Mouse (Mus musculus) heart, postnatal 36 days (tissue): Measurements from ENCODE around the gene Il22ra1. TPM values are rescaled to one million over a fixed set of nuclear protein-coding genes. Genes with fewer than 3 reads are reported as not detected.
"Not testable (repeated sequence)": the region's sequence is repeated elsewhere in the genome, so short reads cannot be mapped to it uniquely, and the experiment has no call there.

Source experiments
- DNase-seq, 2 experiments: peaks; one replicate each; pipeline ENCODE4 v3.0.0; 2021 to 2022
- intact Hi-C: fragments of 180-260 bp; cut with DNase I; formaldehyde crosslinking; loops from one replicate; pipeline ENCODE4 v1.15.1; 2025
- total RNA-seq, 2 experiments: library from RNA; stranded (reverse); gene quantifications; 2 replicates each; pipeline ENCODE4 v1.2.3; 2021

Gene Il22ra1
- under 1 TPM; 0.27 to 0.69 TPM for total RNA-seq

- no peak for DNase-seq
- intact Hi-C loops: no loop called here
Observed at GRCm38 (mm10) chr4:135727817-135728216, at the start of gene Il22ra1. Gene Il22ra1 (plus strand): TSS chr4:135728172.

GRCm38 (mm10) chr4:135679316-135679715, 48.7 kb upstream of the Il22ra1 start:
- DNase-seq: no peak
- intact Hi-C loops: no loop called here

- no peak for DNase-seq
- intact Hi-C loops: loop anchor here (5.0 kb wide), 1 partner anchor 86 kb away; no protein-coding TSS in a partner anchor
Observed at GRCm38 (mm10) chr4:135681789-135682188, 46.2 kb upstream of the Il22ra1 start.

DNA sequence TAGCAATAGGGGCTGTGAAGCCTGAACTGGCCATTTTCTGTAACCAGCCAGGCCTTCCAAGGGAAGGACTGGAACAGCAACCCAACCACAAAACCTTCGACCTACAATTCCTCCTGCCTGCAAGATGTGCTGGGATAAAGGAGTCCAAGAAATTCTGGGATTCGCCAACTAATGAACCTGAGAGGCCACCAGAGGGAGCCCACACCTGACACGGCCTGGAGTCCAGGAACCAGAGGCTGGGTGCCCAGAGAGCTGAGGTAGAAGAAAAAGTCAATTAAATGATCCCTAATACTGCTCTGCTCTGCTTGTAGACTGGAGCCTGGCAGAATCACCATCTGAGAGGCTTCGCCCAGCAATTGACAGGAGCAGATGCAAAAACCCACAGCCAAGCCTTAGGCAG, 44.4 kb upstream of the Il22ra1 start:
- intact Hi-C loops: loop anchor here (1.0 to 5.0 kb wide), 2 partner anchors 26 to 84 kb away; no protein-coding TSS in a partner anchor
- DNase-seq: peak in 1 of 2 experiments; percentile 34

DNA sequence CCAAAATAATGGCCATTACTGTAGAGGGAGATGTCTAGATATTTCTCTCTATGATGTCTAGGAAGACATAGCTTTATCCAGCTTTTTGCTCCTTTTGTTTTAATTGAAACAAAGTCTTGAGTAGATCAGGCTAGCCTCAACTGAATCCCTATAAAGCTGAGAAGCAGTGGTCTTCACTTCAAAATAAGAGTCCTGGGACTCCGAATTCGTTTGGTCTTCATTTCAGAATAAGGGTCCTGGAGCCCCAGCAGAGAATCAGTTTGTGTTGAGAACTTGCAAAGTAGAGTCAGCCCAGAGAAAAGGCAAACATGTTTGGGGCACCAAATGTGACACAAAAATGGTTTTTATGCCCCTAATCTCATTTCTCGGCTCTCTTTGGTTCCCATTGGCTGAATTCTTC, 43.2 kb upstream of the Il22ra1 start:
- intact Hi-C loops: loop anchor here (5.0 kb wide), 1 partner anchor 83 kb away; no protein-coding TSS in a partner anchor
- no peak for DNase-seq

DNA sequence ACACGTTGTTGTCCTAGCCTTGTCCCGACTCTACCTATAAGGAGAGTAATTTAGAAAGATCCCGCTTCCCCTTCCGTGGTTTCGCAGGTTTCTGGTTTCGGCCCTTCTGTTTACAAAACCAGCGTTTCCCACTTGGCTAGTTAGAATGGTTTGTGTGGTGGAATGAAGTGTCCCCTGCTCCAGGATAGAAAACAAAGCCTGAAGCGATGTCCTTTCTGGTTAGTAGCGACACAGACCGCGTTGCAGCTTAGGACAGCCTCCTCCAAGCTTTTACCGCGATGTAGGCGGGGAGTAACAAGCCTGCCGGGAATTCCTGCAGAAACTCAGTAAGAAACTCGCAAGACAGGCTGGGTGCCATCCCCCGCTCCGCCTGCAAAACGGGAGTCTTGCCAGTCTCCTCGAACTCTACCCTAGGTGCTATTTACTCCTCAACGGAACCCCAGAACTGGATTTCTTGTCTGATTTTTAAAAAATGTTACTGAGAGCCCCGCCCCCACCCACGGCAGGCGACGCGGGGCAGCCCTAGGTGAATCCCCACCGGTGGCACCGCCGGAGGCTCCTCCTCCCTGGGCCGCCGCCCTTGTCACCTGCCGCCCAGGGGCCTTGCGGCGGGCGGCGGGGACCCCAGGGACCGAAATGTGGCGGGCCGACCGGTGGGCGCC, 41.9 kb upstream of the Il22ra1 start, which contains the start of gene Ifnlr1:
Gene Ifnlr1 (plus strand): TSS at position 382 of the 662 bp plus-strand sequence.
- intact Hi-C loops: no loop called here
- peak; percentile 49 to 53 for DNase-seq

- intact Hi-C loops: no loop called here
Observed at GRCm38 (mm10) chr4:135686568-135686953, 41.4 kb upstream of the Il22ra1 start.

GRCm38 (mm10) chr4:135689797-135690196, 38.2 kb upstream of the Il22ra1 start:
- intact Hi-C loops: no loop called here

More at GRCm38 (mm10) chr4:135686568-135686953, 41.4 kb upstream of the Il22ra1 start:
- peak in 1 of 2 experiments; percentile 27 for DNase-seq

GRCm38 (mm10) chr4:135690241-135690640, 37.7 kb upstream of the Il22ra1 start:
- no peak for DNase-seq
- intact Hi-C loops: no loop called here

More at GRCm38 (mm10) chr4:135689797-135690196, 38.2 kb upstream of the Il22ra1 start:
- DNase-seq: no peak

GRCm38 (mm10) chr4:135692916-135693315, 35.1 kb upstream of the Il22ra1 start:
- no peak for DNase-seq
- intact Hi-C loops: no loop called here

- DNase-seq: no peak
- intact Hi-C loops: no loop called here
Observed at GRCm38 (mm10) chr4:135698498-135698897, 29.5 kb upstream of the Il22ra1 start.

DNA sequence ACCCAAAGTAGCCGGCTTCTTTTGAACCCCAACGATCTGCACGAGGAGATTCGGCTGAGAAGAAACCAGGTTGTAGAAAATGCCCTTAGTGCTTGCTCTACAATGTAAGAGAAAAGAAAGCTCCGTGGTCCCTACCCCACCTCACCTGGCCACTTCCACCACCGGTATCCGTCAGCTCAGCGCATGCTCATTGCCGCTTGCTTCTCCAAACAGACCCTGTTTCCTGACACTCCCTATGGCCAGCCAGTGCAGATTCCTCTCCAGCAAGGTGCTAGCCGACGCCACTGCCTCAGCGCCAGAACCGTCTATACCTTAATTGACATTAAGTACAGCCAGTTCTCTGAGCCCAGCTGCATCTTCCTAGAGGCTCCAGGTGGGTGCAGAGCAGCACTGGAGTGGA, 24.5 kb upstream of the Il22ra1 start:
- DNase-seq: no peak
- intact Hi-C loops: loop anchor here (10.0 kb wide), 1 partner anchor 221 kb away; the partner anchor contains the start of gene Fuca1

DNA sequence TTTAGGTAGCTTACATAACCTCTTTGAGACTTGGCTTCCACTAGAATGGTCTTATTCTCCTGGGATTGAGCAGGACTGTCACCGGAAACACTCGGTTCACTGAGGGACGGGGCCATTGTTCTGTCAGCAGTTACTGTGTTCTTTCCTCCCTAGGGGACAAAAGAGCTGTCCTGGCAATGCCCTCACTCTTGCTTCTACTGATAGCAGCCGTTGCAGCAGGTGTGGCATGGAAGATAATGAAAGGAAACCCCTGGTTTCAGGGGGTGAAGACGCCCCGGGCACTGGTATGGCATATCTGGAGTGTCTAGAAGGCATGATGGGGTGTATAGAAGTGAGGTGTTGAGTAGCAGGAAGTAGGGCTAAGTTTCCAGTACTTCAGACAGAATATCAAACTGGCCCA, 24.0 kb upstream of the Il22ra1 start:
- DNase-seq: no peak

DNA sequence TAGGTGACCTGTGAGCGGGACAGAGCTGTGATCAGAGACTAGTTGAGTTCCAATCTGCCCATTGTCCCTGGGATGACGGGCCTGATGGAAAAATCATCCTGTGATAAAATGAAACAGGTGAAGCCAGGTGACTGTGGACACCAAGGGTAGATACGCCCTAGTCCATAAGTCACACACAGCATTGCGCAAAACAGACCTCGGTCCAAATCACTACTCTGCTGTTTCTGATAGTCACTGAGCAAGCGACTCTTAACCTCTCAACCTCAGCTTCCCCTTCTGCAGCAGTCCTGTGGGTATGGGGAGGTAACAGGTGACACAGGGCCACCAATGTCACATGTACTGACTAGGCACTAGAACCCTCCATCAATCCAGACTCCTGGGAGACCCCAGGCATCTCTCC, 21.9 kb upstream of the Il22ra1 start:
- intact Hi-C loops: loop anchor here (5.0 to 10.0 kb wide), 2 partner anchors 171 to 219 kb away; partner anchors contain the start of gene Fuca1
- DNase-seq: no peak

More for the DNA sequence above, 24.0 kb upstream of the Il22ra1 start:
- intact Hi-C loops: loop anchor here (10.0 kb wide), 1 partner anchor 221 kb away; the partner anchor contains the start of gene Fuca1

- DNase-seq: peak; percentile 81 to 86
- intact Hi-C loops: loop anchor here (1.0 to 10.0 kb wide), 4 partner anchors 26 to 216 kb away; partner anchors contain the start of genes Fuca1 and Myom3
Observed at GRCm38 (mm10) chr4:135709072-135709564, 18.9 kb upstream of the Il22ra1 start.

GRCm38 (mm10) chr4:135709621-135710020, 18.4 kb upstream of the Il22ra1 start:
- intact Hi-C loops: loop anchor here (1.0 to 10.0 kb wide), 4 partner anchors 26 to 215 kb away; partner anchors contain the start of genes Fuca1 and Myom3
- no peak for DNase-seq

DNA sequence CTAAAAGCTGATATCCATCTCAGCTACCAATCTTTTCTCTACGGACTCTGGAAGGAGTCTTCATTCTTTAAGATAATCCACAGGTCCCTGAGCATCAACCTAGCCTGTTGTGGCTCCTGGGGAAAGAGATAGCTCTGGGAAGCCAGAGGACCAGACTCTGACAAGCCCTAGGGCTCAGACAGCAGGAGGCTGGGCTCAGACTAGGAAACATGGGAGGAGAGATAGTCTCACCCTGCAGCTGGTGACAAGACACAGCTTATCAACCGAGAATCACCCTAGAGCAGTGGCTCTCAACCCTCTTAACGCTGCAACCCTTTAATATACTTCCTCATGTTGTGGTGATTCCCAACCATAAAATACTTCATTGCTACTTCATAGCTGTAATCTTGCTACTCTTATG, 17.6 kb upstream of the Il22ra1 start:
- intact Hi-C loops: no loop called here
- no peak for DNase-seq

GRCm38 (mm10) chr4:135714776-135715175, 13.2 kb upstream of the Il22ra1 start:
- no peak for DNase-seq

DNA sequence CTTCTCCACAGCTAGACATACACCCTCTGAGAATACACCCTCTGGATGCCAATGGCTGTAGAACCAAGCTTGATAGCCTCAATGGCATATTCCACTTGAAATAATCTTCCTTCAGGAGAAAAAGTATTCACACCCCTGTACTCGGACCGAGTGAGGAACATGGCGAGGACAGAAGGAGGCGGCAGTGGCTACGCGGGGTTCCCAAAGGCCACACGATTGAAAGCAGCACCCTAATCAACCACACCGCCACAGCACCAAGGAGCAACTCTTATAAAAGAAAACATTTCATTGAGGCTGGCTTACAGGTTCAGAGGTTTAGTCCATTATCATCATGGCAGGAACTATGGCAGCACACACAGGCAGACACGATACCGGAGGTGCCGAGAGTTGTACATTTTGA, 11.5 kb upstream of the Il22ra1 start:
- DNase-seq, intact Hi-C loops: not testable (repeated sequence)

More at GRCm38 (mm10) chr4:135714776-135715175, 13.2 kb upstream of the Il22ra1 start:
- intact Hi-C loops: no loop called here

DNA sequence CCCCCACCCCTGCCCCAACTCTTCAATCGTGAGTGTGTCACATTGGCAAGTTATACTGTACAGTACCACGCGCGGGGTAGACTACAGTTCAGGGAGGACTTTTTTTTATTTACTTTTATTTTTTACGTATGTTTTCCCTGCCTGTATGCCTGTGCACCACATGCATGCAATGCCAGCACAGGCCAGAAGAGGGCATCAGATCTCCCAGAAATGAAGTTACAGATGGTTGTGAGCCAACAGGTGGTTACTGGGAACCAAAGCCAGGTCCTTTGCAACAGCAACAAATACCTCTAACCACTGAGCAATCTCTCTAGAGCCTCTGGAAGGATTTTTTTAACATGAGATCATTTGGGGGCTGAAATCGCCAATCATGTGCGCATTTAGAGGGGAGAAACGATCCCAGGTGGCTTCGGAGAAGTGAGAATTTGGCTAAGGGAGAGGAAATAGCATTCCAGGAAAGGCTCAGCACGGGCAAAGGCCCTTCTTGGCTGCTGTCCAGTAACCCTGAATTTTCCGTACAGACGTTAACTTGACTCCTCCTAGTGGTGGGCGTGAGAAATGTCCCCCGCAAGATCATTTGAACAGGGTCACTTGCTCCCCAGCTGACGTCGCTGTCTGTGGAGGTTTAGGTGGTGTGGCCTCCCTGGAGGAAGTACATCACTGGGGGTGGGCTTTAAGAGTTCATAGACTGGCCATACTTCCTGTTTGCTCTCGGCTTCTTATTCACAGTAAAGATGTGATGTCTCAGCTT, 5.3 kb upstream of the Il22ra1 start:
- no peak for DNase-seq
- intact Hi-C loops: no loop called here

- intact Hi-C loops: no loop called here
Observed at GRCm38 (mm10) chr4:135726416-135726815, 1.6 kb upstream of the Il22ra1 start.

More at GRCm38 (mm10) chr4:135726416-135726815, 1.6 kb upstream of the Il22ra1 start:
- DNase-seq: peak in 1 of 2 experiments; percentile 25
